Mouse (Mus musculus) heart, adult 11 months (tissue): ENCODE data around the gene Tgtp1.
"Not testable (repeated sequence)": the region's sequence is repeated elsewhere in the genome, so short reads cannot be mapped to it uniquely, and the experiment has no call there.

Source experiments
- DNase-seq: peaks from one replicate; pipeline ENCODE4 v3.0.0; 2022

Gene Tgtp1

DNA sequence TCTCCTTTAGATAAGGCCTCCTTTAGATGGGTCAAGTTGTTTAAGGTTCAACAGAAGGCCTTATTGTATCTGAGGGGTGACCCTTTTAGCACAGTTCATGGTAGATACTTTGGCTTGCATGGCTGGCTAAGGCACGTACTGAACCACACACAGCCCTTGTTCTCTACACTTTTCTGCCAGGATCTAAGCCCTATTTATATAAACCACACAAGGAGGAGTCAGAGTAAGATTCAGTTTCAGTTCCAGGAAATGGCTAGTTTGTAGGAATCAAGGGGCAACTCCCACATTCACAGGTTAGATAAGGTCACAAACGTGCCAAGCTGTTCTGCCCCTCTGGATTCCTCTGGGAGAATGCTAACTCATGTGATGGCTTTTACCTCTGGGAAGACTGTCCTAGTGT lies at the start of gene Tgtp1:
Gene Tgtp1, minus strand, starts transcription at position 155 of the 400 bp plus-strand sequence.
- DNase-seq: peak; percentile 87

DNA sequence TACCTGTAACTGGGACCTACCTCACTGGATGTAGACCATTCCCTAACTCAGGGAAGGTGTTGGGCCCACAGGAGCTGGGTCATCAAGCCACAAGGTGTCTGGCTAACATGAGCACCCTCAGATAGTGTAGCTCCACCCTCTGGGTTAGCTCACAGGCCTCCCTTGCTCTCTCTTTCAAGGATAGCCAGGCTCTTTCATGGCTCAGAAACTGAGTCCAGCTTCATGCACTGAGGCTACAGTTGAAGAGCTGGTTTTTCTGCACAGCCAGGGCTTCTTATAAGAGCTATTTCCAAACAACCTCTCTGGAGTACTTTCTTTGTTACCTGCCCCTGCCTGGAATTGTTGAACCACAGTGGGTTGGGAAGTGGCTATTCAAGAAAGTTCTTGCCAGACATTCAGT lies 18.1 kb upstream of the Tgtp1 start:
- peak; percentile 2 for DNase-seq

DNA sequence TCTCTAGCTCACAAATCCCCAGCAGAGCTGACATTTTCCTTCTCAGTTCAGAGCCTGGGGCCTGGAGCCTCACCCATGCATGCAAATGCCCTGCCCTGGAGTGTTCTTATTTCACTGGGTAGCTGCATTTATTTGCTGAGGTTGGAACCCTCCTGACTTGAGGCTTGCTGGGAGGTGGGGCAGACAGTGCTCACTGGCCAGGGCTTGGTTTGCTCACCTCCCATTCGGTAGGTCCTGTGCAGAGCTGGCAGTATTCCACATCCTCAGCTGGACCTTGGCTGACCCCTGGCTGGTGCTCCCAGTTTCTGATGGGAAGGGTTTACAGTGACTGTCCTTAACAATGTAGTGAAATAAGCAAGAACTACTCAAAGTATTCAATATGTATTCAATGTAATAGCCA lies 12.8 kb upstream of the Tgtp1 start:
- peak; percentile 80 for DNase-seq

DNA sequence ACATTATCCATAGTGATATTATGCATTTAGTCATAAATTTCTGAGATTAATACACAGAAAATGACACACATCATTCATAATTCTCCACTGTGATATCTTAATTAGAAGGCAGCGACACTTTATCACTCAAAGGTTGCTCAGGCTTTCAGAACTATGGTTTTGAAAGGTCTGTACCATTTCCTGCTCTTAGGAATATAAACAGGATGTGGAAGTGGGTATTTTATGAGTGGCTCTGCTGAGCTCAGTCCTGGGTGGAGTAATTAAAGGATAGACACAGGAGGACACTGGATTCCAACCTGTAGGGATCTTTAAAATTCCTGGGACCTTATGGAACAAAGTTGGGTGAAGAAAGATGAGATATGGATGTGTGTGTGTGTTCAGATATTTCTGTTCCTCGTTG lies 12.3 kb upstream of the Tgtp1 start:
- peak; percentile 4 for DNase-seq

DNA sequence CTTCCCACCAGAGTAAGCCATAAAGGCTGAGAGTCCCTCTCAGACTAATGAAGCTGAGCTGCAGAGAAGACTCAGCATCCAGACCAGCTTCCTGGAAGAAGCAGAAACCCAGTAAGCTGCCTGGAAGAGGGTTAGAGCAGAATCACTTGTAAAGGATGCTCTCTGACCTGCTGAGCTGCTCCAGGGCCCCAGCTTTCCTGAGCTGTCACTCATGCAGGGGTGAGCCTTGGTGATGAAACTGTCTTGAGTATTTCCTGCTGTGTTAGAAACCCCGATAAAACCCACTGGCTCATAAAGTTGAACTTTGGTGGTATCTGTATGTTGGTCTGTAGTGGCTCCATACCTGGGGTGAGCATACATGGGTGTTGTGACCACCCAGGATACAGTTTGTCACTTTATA lies 6.4 kb upstream of the Tgtp1 start:
- DNase-seq: peak; percentile 2

DNA sequence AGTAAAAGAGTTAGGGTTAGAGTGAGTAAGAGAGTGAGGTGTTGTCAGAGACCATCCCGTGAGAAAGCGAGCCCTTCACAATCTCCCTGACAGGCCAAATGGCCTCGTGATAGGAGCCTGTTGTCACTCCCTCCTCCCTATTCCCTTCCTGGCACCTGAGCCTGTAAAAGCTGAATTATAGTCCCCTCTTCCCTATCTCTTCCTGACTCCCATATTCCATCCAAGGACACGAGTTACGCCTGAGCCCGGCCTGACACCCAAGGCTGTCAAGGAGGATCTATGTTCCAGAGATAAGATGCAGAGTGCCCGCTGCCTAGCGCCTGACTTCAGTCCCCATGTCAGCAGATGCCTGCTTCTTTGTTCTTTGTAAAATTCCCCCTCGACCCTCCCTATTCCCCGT lies 676 bp downstream of the Tgtp1 start:
- peak; percentile 87 for DNase-seq

DNA sequence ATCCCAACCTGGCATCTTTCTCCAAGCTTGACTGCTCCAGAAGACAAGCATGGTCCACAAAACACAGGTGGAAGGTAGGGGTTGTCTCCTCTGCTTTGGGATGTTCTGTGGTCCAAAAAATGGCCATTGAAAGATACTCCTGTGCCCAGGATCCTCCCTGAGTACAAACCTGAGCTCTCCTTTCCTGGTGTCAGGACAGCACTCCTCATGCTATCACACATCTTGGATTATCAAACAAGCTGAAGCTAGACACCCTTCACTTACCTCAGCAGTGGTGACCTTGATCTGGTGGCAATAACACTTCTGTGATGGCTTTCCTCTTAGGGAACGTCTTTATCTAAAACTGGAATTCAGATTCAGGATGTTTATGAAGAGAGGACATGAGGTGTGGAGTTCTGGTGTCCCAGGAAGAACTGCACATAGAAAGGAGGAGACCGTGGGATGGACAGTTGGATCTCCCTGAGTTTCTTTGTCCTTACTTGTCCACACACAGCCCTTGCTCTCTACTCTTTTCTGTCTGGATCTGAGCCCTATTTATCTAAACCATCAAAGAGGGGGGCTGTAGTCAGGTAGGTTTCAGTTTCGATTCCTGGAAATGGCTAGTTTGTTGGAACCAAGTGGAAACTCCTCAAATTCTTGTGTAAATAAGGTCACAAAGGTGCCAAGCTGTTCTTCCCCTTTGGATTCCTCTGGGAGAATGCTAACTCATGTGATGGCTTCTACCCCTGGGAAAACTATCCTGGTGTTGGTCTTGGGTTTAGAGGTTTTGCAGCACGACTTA lies 2.0 kb downstream of the Tgtp1 start, which contains the start of gene Gm12185:
Gene Gm12185, minus strand, starts transcription at position 487 of the 781 bp plus-strand sequence.
- DNase-seq: peak; percentile 92

DNA sequence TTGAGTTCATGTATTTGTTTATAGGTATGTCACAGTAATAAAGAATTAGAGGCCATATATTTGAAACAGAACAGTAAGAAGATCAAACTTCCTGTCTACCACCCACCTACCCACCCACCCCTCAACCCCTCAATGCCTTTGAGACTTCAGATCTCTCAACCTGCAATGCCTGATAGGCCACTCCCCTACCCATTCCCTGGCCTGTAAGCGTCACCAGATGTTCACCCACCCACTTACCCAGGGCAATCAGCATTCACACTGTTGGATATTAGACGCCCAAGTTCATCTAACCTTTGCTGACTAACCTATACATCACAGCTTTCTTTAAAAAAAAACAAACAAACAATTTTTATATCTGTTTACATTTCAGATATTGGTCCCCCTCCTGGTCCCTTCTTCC lies 4.0 kb downstream of the Tgtp1 start:
- DNase-seq: peak; percentile 5

DNA sequence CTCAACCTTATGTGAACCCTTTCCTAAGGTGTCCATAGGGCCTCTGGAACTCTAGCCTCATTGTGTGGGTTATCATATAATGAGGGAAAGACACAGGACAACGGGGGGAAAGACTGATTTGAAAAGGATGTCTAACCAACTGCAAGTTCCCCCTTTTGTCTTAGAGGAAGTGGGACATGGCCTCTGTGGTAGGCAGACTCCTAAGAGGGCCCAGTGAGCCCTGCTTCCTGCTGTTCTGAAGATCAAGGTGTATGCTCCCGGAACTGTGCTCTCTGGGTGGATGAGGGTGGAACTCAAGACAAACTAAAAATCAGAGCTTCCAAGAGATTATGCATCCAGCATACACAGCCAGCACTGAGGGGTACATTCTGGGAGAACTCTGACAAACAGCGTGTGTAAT lies 5.8 kb downstream of the Tgtp1 start:
- peak; percentile 24 for DNase-seq

DNA sequence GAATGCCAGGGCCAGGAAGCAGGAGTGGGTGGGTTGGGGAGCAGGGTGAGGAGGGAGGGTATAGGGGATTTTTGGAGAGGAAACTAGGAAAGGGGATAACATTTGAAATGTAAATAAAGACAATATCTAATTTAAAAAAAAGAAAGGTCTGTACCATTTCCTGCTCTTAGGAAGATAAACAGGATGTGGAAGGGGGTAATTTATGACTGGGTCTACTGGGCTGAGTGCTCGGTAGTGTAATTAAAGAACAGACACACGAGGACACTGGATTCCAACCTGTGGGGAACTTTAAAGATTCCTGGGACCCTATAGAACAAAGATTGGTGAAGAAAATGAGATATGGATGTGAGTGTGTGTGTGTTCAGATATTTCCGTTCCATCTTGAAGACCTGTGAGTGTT lies 11.1 kb downstream of the Tgtp1 start:
- not testable (repeated sequence) for DNase-seq

DNA sequence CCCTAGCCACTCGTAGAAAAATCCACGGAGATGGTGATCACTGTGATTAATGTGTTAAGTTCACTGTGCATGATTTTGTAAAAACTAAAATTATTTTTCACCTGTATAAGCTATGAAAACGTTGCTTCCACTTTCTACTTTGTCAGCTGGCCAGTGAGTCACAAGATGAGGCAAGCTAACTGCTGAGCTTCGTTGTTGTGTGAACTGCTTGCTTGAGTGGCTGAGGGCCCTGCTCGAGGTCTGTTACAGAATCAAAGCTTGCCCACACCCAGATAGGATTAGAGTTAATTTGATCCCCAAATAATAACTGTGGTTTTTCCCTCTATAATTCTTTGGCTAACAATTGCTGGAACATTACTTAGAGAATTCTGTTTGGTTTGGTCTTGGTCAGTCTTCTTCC lies 13.9 kb downstream of the Tgtp1 start:
- DNase-seq: not testable (repeated sequence)

DNA sequence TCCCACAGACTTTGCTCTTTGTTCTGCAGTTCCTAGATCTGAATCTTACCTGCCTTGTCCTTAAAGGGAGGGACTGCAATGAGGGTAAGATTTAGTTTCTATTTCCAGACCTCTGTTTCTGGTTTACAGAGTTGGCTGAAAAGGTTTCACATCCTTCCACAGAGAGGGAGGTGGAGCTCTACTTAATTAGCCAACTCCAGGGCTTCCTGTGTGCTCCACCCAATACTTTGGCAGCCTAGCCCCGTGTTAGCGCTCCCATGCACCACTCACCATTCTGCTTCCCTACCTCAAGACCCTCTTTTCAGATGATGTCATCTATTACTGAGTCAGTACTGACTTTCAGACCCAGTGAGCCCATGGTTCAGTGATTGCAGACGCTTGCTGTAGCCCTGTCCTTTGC lies 14.7 kb downstream of the Tgtp1 start, which contains the start of gene 9930111J21Rik1:
Gene 9930111J21Rik1, minus strand, starts transcription at position 148 of the 400 bp plus-strand sequence.
- not testable (repeated sequence) for DNase-seq

DNA sequence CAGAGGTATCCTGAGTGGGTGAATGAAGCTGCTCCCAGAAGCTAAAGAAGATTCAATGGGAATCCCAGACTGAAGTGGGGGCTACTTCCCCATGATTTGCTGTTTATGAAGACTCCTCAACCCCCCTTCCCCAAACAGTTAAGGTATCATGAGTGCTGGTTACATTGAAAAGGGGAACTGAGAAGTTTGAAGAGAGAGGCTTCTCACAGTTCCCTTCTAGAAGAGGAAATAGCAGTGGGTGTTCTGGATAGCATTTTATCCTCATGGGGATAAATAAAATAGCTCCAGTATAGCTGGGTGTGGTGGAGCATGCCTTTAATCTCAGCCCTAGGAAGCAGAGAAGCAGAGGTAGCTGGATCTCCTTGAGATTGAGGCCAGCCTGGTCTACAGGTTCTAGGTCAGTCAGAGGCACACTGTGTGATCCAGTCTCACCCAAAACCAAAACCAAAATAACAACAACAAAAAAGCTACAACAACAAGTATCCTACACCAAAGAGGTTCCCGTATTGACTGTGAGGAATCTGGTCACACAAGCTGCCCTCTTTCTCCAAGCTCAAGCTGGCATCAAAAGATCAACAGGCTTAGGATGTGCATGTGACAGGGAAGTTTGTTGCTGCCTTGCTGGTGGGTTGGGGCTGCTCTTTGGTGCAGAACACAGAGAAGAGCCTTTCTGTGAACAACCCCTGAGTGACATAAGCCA lies 15.6 kb downstream of the Tgtp1 start, which contains the start of gene Olfr56:
Gene Olfr56, plus strand, starts transcription at position 650 of the 700 bp plus-strand sequence.
- not testable (repeated sequence) for DNase-seq

DNA sequence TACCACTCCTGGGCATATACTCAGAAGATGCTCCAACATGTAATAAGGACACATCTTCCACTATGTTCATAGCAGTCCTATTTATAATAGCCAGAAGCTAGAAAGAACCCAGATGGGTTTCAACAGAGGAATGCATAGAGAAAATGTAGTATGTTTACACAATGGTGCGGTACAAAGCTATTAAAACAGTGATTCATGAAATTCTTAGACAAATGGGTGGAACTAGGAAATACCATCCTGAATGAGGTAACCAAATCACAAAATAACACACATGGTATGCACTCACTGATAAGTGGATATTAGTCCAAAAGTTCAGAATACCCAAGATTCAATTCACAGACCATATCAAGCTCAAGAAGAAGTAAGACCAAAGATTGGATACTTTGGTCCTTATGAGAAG lies 19.3 kb downstream of the Tgtp1 start:
- not testable (repeated sequence) for DNase-seq

DNA sequence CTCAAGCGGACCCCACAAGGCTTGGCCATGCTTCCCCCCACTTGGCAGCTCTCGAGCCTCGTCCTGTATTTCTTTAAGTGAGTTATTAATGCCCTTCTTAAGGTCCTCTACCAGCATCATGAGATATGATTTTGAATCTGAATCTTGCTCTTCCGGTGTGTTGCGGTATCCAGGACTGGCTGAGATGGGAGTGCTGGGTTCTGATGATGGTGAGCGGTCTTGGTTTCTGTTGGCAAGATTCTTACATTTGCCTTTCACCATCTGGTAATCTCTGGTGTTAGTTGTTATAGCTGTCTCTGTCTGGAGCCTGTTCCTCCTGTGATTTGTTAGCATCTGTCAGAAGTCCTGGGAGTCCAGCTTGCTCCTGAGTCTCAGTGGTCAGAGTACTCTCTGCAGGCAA lies 47.9 kb downstream of the Tgtp1 start, which contains the start of gene Psme2b:
Gene Psme2b, minus strand, starts transcription at position 101 of the 400 bp plus-strand sequence.
- DNase-seq: not testable (repeated sequence)

DNA sequence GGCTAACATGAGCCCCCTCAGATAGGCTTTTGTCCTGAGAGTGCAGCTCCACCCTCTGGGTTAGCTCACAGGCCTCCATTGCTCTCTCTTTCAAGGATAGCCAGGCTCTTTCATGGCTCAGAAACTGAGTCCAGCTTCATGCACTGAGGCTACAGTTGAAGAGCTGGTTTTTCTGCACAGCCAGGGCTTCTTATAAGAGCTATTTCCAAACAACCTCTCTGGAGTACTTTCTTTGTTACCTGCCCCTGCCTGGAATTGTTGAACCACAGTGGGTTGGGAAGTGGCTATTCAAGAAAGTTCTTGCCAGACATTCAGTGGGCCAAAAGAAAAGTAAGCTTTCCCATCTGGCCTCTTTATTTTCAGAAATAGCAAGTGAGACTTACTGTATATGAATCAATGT lies 54.7 kb downstream of the Tgtp1 start:
- DNase-seq: not testable (repeated sequence)
